Mouse (Mus musculus) heart, embryonic 15.5 days (tissue): ENCODE measurements at regions not wholly inside any gene's neighbourhood (a gene's known extent, or its start where the extent isn't known, plus 50 kb on each side); places are given as distances from the start of the nearest gene placed in this dataset.
A peak's percentile ranks its signal among the peaks of the same experiment; 100 is the strongest.

Experiments
- ATAC-seq: fragments of 200-750 bp; cut with Nextera tagmentation; replicated peaks from 2 replicates; pipeline ENCODE4 v1.8.0; 2017; ENCODE audit warnings: low read depth, moderate TSS enrichment; ENCODE audit not compliant: insufficient number of reproducible peaks, insufficient read depth, low FRiP score
- H3K27ac ChIP-seq: fragments of 300-500 bp; sonication (generic); 2 replicates; pipeline ENCODE4 v1.5.1; 2015; ENCODE audit warnings: mild to moderate bottlenecking, inconsistent platforms
- H3K27me3 ChIP-seq: fragments of 300-500 bp; sonication (generic); 2 replicates; pipeline ENCODE4 v1.6.1; 2015; ENCODE audit warnings: inconsistent platforms
- H3K36me3 ChIP-seq: fragments of 300-500 bp; sonication (generic); 2 replicates; pipeline ENCODE4 v1.6.1; 2015; ENCODE audit warnings: mild to moderate bottlenecking, inconsistent platforms
- H3K4me1 ChIP-seq: fragments of 300-500 bp; sonication (generic); replicated peaks from 2 replicates; pipeline ENCODE4 v1.6.1; 2015; ENCODE audit warnings: inconsistent platforms
- H3K4me2 ChIP-seq: fragments of 300-500 bp; sonication (generic); 2 replicates; pipeline ENCODE4 v1.6.1; 2015; ENCODE audit warnings: inconsistent platforms, mild to moderate bottlenecking, moderate library complexity
- H3K4me3 ChIP-seq: fragments of 300-500 bp; sonication (generic); 2 replicates; pipeline ENCODE4 v1.5.1; 2015; ENCODE audit warnings: mild to moderate bottlenecking, inconsistent platforms
- H3K9ac ChIP-seq: fragments of 300-500 bp; sonication (generic); 2 replicates; pipeline ENCODE4 v1.6.1; 2015; ENCODE audit warnings: mild to moderate bottlenecking, inconsistent platforms
- H3K9me3 ChIP-seq: fragments of 300-500 bp; sonication (generic); replicated peaks from 2 replicates; pipeline ENCODE4 v1.6.1; 2016; ENCODE audit warnings: inconsistent platforms
- WGBS: fragments of 180-500 bp; shearing (Covaris S2); methylation state at CpG from one replicate; pipeline ENCODE4 v1.1.7; 2015; ENCODE audit warnings: mixed read lengths; 5-methylcytosine and 5-hydroxymethylcytosine counted together

DNA sequence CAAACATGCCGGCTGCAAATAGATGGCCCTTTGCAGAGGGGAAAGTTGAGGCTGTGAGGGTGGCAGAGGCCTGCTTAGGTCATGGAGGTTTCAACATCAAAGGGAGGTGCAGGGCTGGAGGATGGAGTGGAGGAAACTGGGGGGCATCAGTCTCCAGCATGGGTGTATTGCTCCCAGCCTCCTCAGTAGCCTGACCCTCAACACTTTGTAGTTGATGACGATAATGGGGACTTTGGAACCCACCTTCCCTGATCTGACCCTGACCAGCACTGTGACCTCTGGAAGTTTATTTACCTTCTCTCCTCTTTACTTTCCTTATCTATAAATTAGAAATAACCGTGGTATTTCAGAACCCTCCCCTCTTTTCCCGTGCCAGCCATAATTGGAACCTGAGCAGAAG lies 56.2 kb downstream of the Gm26897 start:
- Histone ChIP-seq H3K36me3 (no peaks in the 10 kb centered on the region), H3K27ac (peak overlapping the region; percentile 53), H3K4me1 (peaks cover 40% of the 10 kb centered on the region), H3K9ac (no peak overlapping the region), H3K4me2 (no peak overlapping the region), H3K27me3 (no peaks in the 10 kb centered on the region), H3K4me3 (no peak overlapping the region), H3K9me3 (no peaks in the 10 kb centered on the region)
- no peak for ATAC-seq
- WGBS, result 40% methylated on average over 4 of the region's 4 CpGs

DNA sequence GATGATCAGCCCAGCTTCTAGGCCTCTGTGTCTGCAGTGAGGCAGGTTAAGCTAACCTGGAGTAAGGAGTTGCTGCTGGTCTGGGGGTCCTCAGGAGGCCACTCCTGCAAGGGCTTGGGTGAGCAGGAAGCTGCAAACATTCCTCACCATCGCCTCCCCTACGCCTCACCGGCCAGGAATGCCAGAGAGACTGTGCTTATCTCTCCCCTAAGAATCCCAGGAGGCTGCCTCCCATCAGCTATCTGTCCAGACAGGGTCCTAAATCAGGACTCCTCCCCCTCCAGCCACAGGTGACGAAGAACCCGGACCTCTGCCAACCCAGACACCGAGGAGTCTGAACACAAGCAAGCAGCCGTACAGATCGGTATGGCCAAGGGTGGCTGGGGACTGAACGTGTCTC lies 56.8 kb downstream of the Gm26897 start:
- Histone ChIP-seq H3K9ac (no peak overlapping the region), H3K27ac (peak overlapping the region; percentile 53), H3K36me3 (no peaks in the 10 kb centered on the region), H3K9me3 (no peaks in the 10 kb centered on the region), H3K4me3 (no peak overlapping the region), H3K4me2 (0 out of 2 replicates have a peak overlapping the region, but pooled peaks have one; percentile 12), H3K4me1 (peaks cover 40% of the 10 kb centered on the region), H3K27me3 (no peaks in the 10 kb centered on the region)
- peak; percentile 48 for ATAC-seq
- WGBS, result 20% methylated on average over 9 of the region's 9 CpGs

DNA sequence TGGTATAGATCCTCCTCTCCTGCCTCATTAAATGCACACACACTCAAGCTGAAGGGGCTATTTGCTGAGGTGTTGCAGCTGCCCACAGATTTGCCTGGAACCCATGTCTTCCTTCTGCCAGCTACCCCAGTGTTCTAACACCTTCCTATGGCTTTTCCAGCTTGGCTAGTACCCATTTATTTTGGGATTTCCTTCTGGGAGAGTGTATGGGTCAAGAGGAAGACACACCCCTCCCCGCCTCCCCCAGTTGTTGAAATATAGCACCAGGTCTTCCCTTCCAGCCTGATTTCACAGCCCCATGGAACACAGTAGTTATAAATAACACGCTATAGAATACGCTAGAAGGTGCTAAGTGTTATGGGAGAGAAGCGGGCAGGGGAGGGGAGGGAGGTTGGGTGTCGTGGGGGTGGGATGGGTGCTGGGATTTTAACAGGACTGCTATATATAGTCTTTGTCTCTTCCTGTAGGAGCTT lies 57.4 kb downstream of the Gm26897 start:
- Histone ChIP-seq H3K9me3 (no peaks in the 10 kb centered on the region), H3K4me3 (no peak overlapping the region), H3K4me1 (peaks cover 40% of the 10 kb centered on the region), H3K4me2 (no peak overlapping the region), H3K9ac (no peak overlapping the region; the same call in 1 of the 2 replicates), H3K36me3 (no peaks in the 10 kb centered on the region), H3K27ac (peak overlapping the region; percentile 53), H3K27me3 (no peaks in the 10 kb centered on the region)
- 33% methylated on average over 5 of the region's 5 CpGs for WGBS
- ATAC-seq, result 0 out of 2 replicates have a peak, but pooled peaks have one; percentile 18

DNA sequence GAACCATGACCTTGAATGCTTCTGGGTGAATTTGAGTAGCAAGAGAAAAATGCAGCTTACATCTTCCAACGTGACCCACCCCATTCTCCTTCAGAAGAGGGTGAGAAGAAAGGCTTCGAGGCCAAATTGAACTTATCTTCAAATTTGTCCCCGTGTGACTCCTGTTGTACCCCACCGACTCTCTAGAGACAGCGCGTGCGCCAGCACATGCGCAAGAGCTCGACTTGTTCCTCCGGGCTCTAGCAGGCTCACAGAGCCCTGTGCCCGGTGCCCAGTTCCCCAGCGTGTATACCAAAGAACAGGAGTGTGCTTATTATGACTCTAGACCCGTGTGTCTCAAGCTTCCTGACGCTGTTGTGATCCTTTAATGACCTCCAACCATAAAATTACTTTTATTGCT lies 59.0 kb downstream of the Gm26897 start:
- no peak overlapping the region for H3K9ac ChIP-seq
- WGBS, result 81% methylated on average over 14 of the region's 14 CpGs
- H3K9me3 ChIP-seq, result no peaks in the 10 kb centered on the region
- H3K4me1 ChIP-seq, result peaks cover 40% of the 10 kb centered on the region
- H3K4me2 ChIP-seq, result no peak overlapping the region
- H3K36me3 ChIP-seq, result no peaks in the 10 kb centered on the region
- no peak for ATAC-seq
- H3K27me3 ChIP-seq, result no peaks in the 10 kb centered on the region
- no peak overlapping the region for H3K4me3 ChIP-seq
- H3K27ac ChIP-seq, result no peak overlapping the region

DNA sequence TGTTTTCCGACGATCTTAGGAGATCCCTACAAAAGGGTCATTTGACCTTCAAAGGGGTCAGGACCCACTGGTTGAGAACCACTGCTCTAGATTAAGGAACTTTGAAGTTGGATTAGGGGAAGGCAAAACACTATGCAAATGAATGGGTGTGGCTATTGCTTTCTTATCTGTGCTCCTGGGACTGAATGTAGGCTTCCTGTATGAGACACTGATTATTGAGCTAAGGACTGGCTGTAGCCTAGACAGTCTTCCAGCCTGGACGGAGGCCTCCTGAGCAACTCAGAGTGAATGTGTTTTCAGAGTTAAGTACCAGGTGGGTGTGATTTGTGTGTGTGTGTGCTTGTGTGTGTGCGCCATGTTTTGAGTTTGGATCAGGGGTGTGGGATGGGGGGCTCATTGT lies 59.5 kb downstream of the Gm26897 start:
- H3K4me1 ChIP-seq, result peaks cover 40% of the 10 kb centered on the region
- ATAC-seq, result no peak
- 72% methylated on average over 4 of the region's 4 CpGs for WGBS

DNA sequence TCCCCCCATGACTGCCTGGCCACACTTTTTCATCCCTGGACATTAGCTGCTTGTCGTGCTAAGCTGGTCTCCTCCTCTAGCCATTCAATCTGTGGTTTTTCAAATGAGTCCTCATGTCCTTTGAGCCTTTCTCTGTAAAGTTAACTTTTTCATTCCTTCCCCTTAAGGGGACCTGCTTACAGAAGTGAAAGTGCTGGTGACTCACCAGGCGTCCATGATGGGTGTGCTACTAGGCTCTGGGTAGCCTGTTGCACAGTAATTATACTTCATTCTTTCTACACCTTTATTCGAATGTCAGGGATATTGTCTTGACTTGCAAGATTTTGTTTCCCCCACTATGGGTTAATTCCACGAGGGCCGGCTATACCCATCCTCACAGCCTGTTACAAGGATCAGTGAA lies 63.2 kb downstream of the Gm26897 start:
- Histone ChIP-seq H3K9ac (no peak overlapping the region), H3K36me3 (no peaks in the 10 kb centered on the region), H3K4me2 (no peak overlapping the region), H3K9me3 (no peaks in the 10 kb centered on the region), H3K4me1 (peaks cover 32% of the 10 kb centered on the region), H3K27me3 (no peaks in the 10 kb centered on the region), H3K27ac (no peak overlapping the region), H3K4me3 (no peak overlapping the region)
- 77% methylated on average over 5 of the region's 5 CpGs for WGBS
- no peak for ATAC-seq

More for the DNA sequence above, 59.5 kb downstream of the Gm26897 start:
- Histone ChIP-seq H3K9me3 (no peaks in the 10 kb centered on the region), H3K27ac (no peak overlapping the region), H3K27me3 (no peaks in the 10 kb centered on the region), H3K36me3 (no peaks in the 10 kb centered on the region), H3K4me2 (no peak overlapping the region), H3K4me3 (no peak overlapping the region), H3K9ac (no peak overlapping the region)

DNA sequence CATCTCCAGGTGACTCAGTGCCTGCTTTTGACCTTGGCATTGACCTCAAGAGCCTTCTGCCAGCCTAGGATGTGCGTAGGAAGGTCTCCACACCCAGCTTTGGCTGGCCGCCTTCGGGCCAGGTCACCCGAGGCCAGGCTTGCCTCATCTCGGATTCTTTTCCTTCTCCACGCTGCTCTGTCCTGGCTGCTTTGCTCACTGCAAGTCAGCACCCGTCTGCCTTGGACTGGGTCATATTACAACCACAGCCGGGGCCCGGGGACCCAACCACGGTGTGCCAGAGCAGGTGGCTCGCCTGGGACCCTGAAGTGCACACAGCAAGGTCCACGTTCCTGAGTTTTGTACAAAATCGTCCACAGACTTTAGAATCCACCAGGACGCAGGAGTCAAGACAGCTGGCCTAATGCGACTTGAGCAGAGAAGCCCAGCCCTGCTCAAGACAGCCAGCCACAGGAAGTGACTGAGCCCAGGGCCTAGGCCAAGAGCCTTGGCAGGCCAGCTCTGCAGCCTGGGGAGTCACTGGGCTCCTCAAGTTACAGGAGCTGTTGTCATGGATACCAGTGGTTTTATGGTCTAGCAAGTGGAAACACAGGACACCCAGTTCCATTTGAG lies 66.1 kb downstream of the Gm26897 start:
- H3K27ac ChIP-seq, result peak overlapping the region; percentile 75
- ATAC-seq, result peak; percentile 77
- H3K4me2 ChIP-seq, result 0 out of 2 replicates have a peak overlapping the region, but pooled peaks have one; percentile 9

DNA sequence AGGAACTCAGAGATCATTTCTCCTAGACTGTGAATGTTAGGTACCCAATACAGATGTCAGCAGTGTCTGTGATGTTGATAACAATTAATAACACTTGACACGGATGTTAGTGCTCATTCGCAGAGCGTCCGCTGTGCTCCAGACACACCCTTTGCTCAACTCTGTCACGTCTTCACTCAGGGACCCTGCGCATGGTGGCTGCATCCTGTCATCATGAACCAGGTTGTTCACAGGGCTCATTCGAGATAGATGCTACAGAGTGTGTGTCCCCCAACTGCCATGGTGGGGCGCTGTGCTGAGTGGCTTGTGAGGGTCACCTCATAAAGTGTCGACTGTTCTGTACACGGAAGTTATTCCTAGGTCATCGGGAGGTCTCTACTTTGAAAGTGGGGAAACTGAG lies 66.8 kb downstream of the Gm26897 start:
- Histone ChIP-seq H3K4me2 (no peak overlapping the region), H3K9me3 (no peaks in the 10 kb centered on the region), H3K4me1 (peaks cover 17% of the 10 kb centered on the region), H3K27me3 (peaks cover 14% of the 10 kb centered on the region), H3K27ac (no peak overlapping the region; the same call in 1 of the 2 replicates), H3K9ac (no peak overlapping the region), H3K4me3 (no peak overlapping the region), H3K36me3 (no peaks in the 10 kb centered on the region)
- no peak for ATAC-seq
- 76% methylated on average over 11 of the region's 11 CpGs for WGBS

More for the DNA sequence above, 66.1 kb downstream of the Gm26897 start:
- H3K4me3 ChIP-seq, result no peak overlapping the region
- no peaks in the 10 kb centered on the region for H3K36me3 ChIP-seq
- H3K9me3 ChIP-seq, result no peaks in the 10 kb centered on the region
- 31% methylated on average over 15 of the region's 15 CpGs for WGBS
- peaks cover 14% of the 10 kb centered on the region for H3K4me1 ChIP-seq
- peaks cover 7% of the 10 kb centered on the region for H3K27me3 ChIP-seq
- H3K9ac ChIP-seq, result no peak overlapping the region

DNA sequence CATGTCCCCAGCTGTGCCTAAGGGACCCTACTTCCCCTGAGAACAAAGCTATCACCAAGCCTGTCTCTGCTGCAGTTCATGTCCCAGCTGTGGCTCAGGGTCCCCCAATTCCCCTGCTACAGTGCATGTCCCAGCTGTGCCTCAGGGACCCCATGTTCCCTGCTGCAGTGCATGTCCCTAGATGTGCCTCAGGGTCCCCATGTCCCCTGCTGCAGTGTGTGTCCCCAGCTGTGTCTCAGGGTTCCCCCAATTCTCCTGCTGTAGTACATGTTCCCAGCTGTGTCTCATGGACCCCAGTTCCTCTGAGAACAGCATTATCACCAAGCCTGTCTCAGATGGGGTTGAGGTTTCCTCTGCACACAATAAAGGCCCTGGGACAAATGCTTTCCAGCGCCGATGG lies 67.3 kb downstream of the Gm26897 start:
- H3K27me3 ChIP-seq, result peaks cover 16% of the 10 kb centered on the region
- no peak overlapping the region for H3K27ac ChIP-seq
- WGBS, result 55% methylated on average over 2 of the region's 2 CpGs
- no peaks in the 10 kb centered on the region for H3K36me3 ChIP-seq
- H3K4me1 ChIP-seq, result peaks cover 17% of the 10 kb centered on the region
- H3K4me2 ChIP-seq, result no peak overlapping the region
- no peak for ATAC-seq
- no peak overlapping the region for H3K4me3 ChIP-seq
- H3K9me3 ChIP-seq, result no peaks in the 10 kb centered on the region
- no peak overlapping the region for H3K9ac ChIP-seq

DNA sequence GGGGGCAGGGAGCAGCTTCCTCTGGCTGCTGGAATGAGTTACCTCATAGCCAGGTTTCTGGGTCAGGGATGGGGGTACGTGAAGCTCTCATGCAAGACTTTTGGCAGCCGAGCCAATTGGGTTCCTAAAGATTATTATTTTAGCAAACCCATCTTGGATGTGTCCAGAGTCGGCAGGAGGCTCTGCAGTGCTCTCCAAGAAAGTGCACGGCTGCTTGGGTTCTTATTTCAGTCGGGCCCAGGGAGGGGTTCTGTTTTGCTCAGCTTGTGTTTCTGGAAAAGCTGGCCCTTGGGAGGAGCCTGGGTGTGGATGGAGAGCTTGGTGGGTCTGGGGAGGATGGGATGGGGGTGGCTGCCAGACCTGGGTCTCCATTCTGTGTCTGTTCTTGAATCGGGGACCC lies 70.8 kb downstream of the Gm26897 start:
- H3K9ac ChIP-seq, result no peak overlapping the region
- no peak for ATAC-seq
- no peaks in the 10 kb centered on the region for H3K9me3 ChIP-seq
- H3K27me3 ChIP-seq, result peaks cover 20% of the 10 kb centered on the region
- H3K4me3 ChIP-seq, result no peak overlapping the region
- H3K4me2 ChIP-seq, result no peak overlapping the region
- H3K27ac ChIP-seq, result no peak overlapping the region
- H3K36me3 ChIP-seq, result no peaks in the 10 kb centered on the region
- H3K4me1 ChIP-seq, result peaks cover 9% of the 10 kb centered on the region
- 63% methylated on average over 6 of the region's 6 CpGs for WGBS

DNA sequence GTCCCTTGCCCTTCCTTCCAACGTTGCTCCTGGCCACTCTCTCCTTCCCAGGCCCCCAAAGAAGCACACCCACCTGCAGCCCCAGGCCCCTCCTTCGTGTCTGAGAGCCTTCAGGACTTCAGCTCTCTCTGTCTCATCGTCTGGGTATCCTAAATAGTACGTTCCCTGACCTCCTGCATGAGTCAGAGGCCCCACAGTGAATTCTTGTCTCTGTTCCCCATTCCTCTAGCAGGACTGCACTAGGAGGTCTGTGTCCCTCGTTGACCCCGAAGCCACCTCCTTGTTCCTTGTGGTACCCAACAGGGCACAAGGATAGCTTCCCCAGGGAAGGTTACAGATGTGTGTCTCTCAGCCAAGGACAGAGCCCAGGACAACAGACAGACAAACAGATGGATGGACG lies 71.4 kb downstream of the Gm26897 start:
- peaks cover 5% of the 10 kb centered on the region for H3K4me1 ChIP-seq
- no peak overlapping the region for H3K4me3 ChIP-seq
- peaks cover 20% of the 10 kb centered on the region for H3K27me3 ChIP-seq
- H3K27ac ChIP-seq, result no peak overlapping the region
- no peaks in the 10 kb centered on the region for H3K9me3 ChIP-seq
- H3K4me2 ChIP-seq, result no peak overlapping the region
- no peak overlapping the region for H3K9ac ChIP-seq
- WGBS, result 42% methylated on average over 7 of the region's 7 CpGs
- no peaks in the 10 kb centered on the region for H3K36me3 ChIP-seq
- no peak for ATAC-seq

DNA sequence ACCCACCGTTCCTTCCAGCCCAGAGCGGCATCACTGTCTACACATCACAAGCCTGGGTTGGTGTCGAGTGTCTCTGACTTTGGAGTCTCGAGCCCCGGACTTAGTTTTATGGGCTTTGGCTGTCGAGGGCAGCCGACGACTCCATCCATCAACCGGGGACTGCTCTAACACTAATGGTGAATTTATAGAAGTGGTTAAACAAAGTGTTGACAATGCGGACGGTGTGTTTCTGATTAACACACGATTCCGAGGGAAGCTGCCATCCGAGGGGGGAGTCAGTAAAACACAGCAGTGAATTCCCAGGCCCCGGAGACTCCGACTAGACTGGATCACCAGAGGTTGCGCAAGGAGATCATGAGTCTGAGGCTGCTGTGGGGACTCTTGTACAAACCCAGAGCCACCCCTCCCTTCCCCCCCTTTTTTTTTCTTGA lies 72.1 kb downstream of the Gm26897 start:
- Histone ChIP-seq H3K27ac (no peak overlapping the region), H3K4me1 (peaks cover 7% of the 10 kb centered on the region), H3K9ac (no peak overlapping the region), H3K27me3 (peaks cover 20% of the 10 kb centered on the region), H3K4me3 (no peak overlapping the region), H3K36me3 (no peaks in the 10 kb centered on the region), H3K9me3 (no peaks in the 10 kb centered on the region), H3K4me2 (no peak overlapping the region)
- 27% methylated on average over 17 of the region's 17 CpGs for WGBS
- no peak for ATAC-seq
